Mouse (Mus musculus): ENCODE data around the gene Klc2. TPM values are rescaled to one million over a fixed set of nuclear protein-coding genes. Genes with fewer than 3 reads are reported as not detected.

Klc2 gene
- polyA plus RNA-seq, 1 experiment from 2014 or later: 85.6 TPM

DNA sequence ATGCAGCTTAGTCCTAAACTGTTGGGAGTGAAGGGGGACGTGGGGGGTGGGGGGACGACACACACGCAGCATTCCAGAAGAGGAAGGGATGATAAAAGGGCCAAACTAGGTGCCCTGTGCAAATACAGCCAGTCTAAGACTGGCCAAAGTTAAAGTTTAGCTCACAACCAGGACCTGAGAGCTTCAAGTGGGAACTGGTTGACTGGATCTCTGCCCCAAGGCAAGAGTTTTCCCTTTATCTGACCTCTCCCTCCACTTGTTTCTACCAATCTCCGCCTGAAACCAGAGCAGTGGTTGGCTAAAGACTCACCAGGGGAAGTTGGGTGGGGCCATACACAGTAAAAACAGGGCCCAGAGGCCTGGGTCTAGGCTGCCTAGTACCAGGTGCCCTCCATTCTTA, 9.7 kb downstream of the Klc2 start:
- Histone ChIP-seq H3K36me3 (ENCODE audit: control insufficient read depth, insufficient read depth, low read length) (peaks cover 57% of the 10 kb centered on the region), H3K4me3 (ENCODE audit: low read length) (no peak overlapping the region), H3K4me1 (ENCODE audit: control insufficient read depth, insufficient read depth, low read depth, low read length) (peaks cover 8% of the 10 kb centered on the region), H3K27ac (ENCODE audit: low read depth, low read length) (no peak overlapping the region; the same call in 1 of the 2 replicates), H3K27me3 (replicated peaks; ENCODE audit: control insufficient read depth, insufficient read depth, low read length) (no peaks in the 10 kb centered on the region), H3K9me3 (ENCODE audit: control insufficient read depth, low read length) (no peaks in the 10 kb centered on the region), H3K9ac (ENCODE audit: low read depth, low read length) (no peak overlapping the region), H3K4me2 (ENCODE audit: low read length) (no peak overlapping the region)
- no peak for ATAC-seq
- WGBS: 73% methylated on average over 4 of the region's 4 CpGs

DNA sequence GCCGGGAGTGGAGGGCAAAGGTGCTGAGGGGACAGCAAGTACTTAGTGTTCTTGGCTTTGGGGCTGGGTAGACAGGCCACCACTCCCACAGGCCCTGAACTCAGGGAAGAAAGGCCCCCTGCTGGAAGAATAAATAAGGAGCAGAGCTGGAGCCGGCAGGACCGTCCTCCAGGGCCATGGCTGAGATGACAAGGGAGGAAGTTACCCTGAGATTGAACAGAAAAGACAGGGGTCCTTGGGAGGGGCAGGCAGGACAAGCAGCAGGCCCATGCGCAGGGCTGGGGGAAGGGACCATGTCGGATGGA, 10.1 kb downstream of the Klc2 start:
- Histone ChIP-seq H3K27ac (ENCODE audit: low read depth, low read length) (no peak overlapping the region; the same call in 1 of the 2 replicates), H3K27me3 (replicated peaks; ENCODE audit: control insufficient read depth, insufficient read depth, low read length) (no peaks in the 10 kb centered on the region), H3K4me3 (ENCODE audit: low read length) (no peak overlapping the region), H3K36me3 (ENCODE audit: control insufficient read depth, insufficient read depth, low read length) (peaks cover 61% of the 10 kb centered on the region), H3K9ac (ENCODE audit: low read depth, low read length) (no peak overlapping the region), H3K4me2 (ENCODE audit: low read length) (no peak overlapping the region), H3K4me1 (ENCODE audit: control insufficient read depth, insufficient read depth, low read depth, low read length) (peaks cover 8% of the 10 kb centered on the region), H3K9me3 (ENCODE audit: control insufficient read depth, low read length) (no peaks in the 10 kb centered on the region)
- 32% methylated on average over 5 of the region's 5 CpGs for WGBS
- no peak for ATAC-seq

DNA sequence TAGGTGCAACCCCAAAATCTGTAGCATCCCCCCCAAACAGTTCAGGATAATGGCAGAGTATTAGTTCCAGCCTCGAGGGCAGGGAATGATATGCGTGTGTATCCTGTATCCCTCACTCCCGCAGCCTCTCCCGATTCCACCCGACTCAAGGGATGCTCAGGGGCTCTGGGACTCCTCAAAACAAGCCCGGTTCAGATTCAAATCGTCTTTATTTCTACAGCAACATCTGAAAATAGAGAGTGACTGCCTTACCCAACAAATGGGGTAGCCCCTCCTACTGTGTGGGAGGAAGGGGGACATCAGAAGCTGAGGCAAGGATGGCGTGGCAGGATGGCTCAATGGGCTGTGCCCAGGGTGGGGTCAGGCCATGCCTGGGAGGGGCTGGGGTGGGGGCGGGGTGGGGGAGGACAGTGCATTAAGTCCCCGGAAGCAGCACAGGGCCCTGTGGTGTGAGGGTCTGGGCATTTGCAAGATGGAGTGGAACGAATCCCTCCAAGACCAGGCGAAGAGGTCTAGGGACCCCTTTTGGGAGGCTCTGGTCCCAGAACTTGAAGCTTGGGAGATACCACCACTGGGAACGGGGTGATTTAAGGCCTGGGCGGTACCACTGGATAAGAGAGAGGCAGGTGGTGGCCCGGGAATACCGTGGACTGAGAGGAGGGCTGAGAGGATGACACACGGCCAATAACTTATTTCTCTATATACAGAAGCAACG, 10.6 kb downstream of the Klc2 start:
- WGBS: 74% methylated on average over 18 of the region's 18 CpGs
- Histone ChIP-seq H3K36me3 (ENCODE audit: control insufficient read depth, insufficient read depth, low read length) (peaks cover 62% of the 10 kb centered on the region), H3K4me3 (ENCODE audit: low read length) (no peak overlapping the region), H3K4me2 (ENCODE audit: low read length) (no peak overlapping the region), H3K9ac (ENCODE audit: low read depth, low read length) (no peak overlapping the region), H3K9me3 (ENCODE audit: control insufficient read depth, low read length) (no peaks in the 10 kb centered on the region), H3K4me1 (ENCODE audit: control insufficient read depth, insufficient read depth, low read depth, low read length) (peaks cover 8% of the 10 kb centered on the region), H3K27ac (ENCODE audit: low read depth, low read length) (no peak overlapping the region), H3K27me3 (replicated peaks; ENCODE audit: control insufficient read depth, insufficient read depth, low read length) (no peaks in the 10 kb centered on the region)
- 0 out of 2 replicates have a peak, but pooled peaks have one; percentile 5 for ATAC-seq

DNA sequence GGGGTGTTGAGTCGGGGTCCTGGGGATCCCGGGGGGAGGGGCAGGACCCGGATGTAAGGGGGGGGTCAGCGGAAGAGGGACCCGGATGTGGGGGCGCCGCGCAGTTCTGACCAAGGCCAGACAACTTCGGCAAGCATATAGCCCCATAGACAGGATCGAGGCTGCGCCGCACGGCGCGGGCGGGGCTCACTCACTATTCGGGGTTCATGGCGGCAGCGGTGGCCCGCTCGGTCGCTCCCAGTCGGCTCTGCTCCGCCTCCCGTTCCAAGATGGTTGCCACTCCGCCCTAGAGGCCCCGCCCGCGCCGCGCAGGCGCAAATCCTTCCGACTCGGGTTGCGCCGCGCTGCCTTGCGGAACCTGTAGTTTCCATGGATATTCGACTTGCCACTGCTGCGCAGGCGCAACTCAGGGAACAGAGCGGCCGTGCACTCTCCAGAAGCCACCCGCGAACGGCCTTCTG, 11.6 kb downstream of the Klc2 start, which contains the start of gene Rab1b:
Gene Rab1b, minus strand, starts transcription at position 342 of the 461 bp plus-strand sequence.
- H3K4me1 ChIP-seq (ENCODE audit: control insufficient read depth, insufficient read depth, low read depth, low read length): peaks cover 8% of the 10 kb centered on the region
- H3K4me2 ChIP-seq (ENCODE audit: low read length): peak within 1 kb of the TSS; percentile 95
- H3K4me3 ChIP-seq (ENCODE audit: low read length): peak within 1 kb of the TSS; percentile 74
- H3K9ac ChIP-seq (ENCODE audit: low read depth, low read length): peak within 1 kb of the TSS; percentile 96
- H3K36me3 ChIP-seq (ENCODE audit: control insufficient read depth, insufficient read depth, low read length): peaks cover 57% of the 10 kb centered on the region
- peak within 1 kb of the TSS; percentile 98 for H3K27ac ChIP-seq (ENCODE audit: low read depth, low read length)
- WGBS: under 1% methylated on average over 42 of the region's 46 CpGs
- ATAC-seq: peak; percentile 94
- no peaks in the 10 kb centered on the region for H3K9me3 ChIP-seq (ENCODE audit: control insufficient read depth, low read length)
- H3K27me3 ChIP-seq (replicated peaks; ENCODE audit: control insufficient read depth, insufficient read depth, low read length): no peaks in the 10 kb centered on the region

DNA sequence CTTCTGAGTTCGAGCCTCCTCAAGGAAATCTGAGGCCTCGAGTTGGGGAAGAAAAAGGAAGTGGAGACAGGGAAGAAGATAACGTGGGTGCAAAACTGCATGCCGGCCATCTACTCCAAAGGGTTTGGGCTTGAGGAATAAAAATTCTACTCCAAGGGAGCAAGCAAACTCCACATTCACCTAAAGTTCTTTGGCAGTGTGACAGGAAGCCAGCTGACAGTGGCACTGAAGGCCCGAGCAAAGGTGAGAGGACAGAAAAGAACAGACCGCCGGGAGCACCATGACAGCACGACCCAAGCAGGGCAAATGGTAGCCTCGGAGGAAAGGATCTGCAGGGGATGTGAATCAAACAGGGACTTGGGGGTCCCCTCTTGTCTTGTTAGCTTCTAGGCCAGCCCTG, 12.3 kb downstream of the Klc2 start:
- Histone ChIP-seq H3K9me3 (ENCODE audit: control insufficient read depth, low read length) (no peaks in the 10 kb centered on the region), H3K4me3 (ENCODE audit: low read length) (peak overlapping the region; percentile 74), H3K4me1 (ENCODE audit: control insufficient read depth, insufficient read depth, low read depth, low read length) (peaks cover 8% of the 10 kb centered on the region), H3K9ac (ENCODE audit: low read depth, low read length) (peak overlapping the region; percentile 96), H3K27me3 (replicated peaks; ENCODE audit: control insufficient read depth, insufficient read depth, low read length) (no peaks in the 10 kb centered on the region), H3K36me3 (ENCODE audit: control insufficient read depth, insufficient read depth, low read length) (peaks cover 50% of the 10 kb centered on the region), H3K27ac (ENCODE audit: low read depth, low read length) (peak overlapping the region; percentile 98), H3K4me2 (ENCODE audit: low read length) (peak overlapping the region; percentile 95)
- ATAC-seq: no peak
- 19% methylated on average over 9 of the region's 9 CpGs for WGBS

- peak; percentile 70 for ATAC-seq
- Histone ChIP-seq H3K4me2 (ENCODE audit: low read length) (peak within 1 kb of the TSS; percentile 78), H3K9me3 (ENCODE audit: control insufficient read depth, low read length) (no peaks in the 10 kb centered on the region), H3K36me3 (ENCODE audit: control insufficient read depth, insufficient read depth, low read length) (peaks cover 16% of the 10 kb centered on the region), H3K4me1 (ENCODE audit: control insufficient read depth, insufficient read depth, low read depth, low read length) (peaks cover 47% of the 10 kb centered on the region), H3K4me3 (ENCODE audit: low read length) (peak within 1 kb of the TSS; percentile 73), H3K27ac (ENCODE audit: low read depth, low read length) (peak within 1 kb of the TSS; percentile 92), H3K27me3 (replicated peaks; ENCODE audit: control insufficient read depth, insufficient read depth, low read length) (no peaks in the 10 kb centered on the region), H3K9ac (ENCODE audit: low read depth, low read length) (peak within 1 kb of the TSS; percentile 92)
- 2% methylated on average over 17 of the region's 48 CpGs for WGBS
Observed at GRCm38 (mm10) chr19:5098363-5099143, 19.8 kb downstream of the Klc2 start, which contains the start of gene Cnih2. Gene Cnih2, minus strand, starts transcription at chr19:5098521.

DNA sequence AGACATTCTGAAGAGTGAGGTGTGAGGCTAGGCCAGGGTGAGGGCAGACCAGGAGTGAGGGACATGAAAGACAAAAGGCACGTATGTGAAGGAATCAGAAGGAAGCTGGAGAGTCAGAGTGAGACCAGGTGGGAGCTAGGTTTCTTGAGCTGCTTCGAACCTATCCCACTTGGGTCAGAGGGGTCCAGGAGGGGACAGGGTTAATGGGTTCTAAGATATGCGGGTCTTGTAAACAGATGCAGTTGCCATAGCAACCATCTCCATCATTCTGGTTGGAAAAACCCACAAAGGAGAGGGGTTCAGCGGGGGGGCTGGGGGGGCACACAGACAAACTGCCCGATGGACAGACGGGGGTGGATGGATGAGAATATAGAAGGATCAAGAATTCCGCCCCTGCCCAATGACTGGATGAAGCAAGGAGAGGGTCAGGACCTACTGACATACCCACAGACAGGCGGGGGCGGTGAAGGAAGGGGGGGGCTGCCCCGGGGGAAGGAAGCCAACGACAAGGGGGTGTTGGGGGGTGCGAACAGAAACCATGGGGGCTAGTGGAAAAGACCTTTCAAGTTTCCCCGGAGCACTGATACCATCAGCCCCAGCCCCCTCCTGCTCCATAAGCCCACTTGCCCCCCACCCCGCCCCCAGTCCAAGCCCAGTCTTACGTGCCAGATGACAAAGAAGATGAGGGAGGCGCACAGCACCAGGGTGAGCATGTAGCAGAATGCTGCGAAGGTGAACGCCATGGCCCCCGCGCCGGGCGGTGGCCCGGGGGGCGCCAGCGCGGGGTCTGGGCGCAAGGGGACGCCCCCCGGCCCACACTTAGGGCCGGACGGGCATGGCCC, 20.6 kb downstream of the Klc2 start:
- H3K4me1 ChIP-seq (ENCODE audit: control insufficient read depth, insufficient read depth, low read depth, low read length): peaks cover 49% of the 10 kb centered on the region
- peak overlapping the region; percentile 73 for H3K4me3 ChIP-seq (ENCODE audit: low read length)
- H3K9me3 ChIP-seq (ENCODE audit: control insufficient read depth, low read length): no peaks in the 10 kb centered on the region
- peak; percentile 22 for ATAC-seq
- H3K27ac ChIP-seq (ENCODE audit: low read depth, low read length): peak overlapping the region; percentile 92
- WGBS: 4% methylated on average over 30 of the region's 31 CpGs
- H3K36me3 ChIP-seq (ENCODE audit: control insufficient read depth, insufficient read depth, low read length): peaks cover 17% of the 10 kb centered on the region
- no peaks in the 10 kb centered on the region for H3K27me3 ChIP-seq (replicated peaks; ENCODE audit: control insufficient read depth, insufficient read depth, low read length)
- peak overlapping the region; percentile 92 for H3K9ac ChIP-seq (ENCODE audit: low read depth, low read length)
- H3K4me2 ChIP-seq (ENCODE audit: low read length): peak overlapping the region; percentile 78

DNA sequence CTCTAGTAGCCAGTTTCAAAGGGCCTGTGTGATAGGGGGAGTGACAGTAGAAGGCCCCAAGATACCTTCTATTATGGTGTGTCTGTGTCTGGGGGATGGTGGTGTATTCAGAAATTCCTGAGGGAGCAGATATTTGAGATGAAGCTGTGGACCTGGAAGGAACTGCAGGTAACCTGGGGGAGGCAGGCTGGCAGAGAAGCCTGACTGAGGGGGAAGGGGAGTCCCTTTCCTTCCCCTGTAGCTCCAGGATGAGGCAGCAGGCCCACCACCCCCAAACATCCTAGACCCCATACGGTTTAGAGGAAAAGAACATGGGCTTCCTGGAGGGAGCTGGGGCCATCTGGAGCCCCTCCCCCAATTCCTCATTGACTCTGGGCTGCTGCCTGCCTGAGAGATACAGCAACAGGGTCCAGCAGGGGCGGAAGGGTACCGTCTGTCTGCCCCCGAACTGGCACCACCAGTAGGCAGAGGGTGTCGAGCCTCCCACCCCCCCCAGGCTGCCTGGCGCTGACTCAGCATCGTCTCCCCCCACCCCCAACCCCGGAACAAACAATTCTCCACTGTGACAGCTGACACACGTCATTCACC, 22.4 kb downstream of the Klc2 start:
- Histone ChIP-seq H3K4me3 (ENCODE audit: low read length) (peak overlapping the region; percentile 73), H3K9ac (ENCODE audit: low read depth, low read length) (peak overlapping the region; percentile 92; the same call in 1 of the 2 replicates), H3K27me3 (replicated peaks; ENCODE audit: control insufficient read depth, insufficient read depth, low read length) (no peaks in the 10 kb centered on the region), H3K4me1 (ENCODE audit: control insufficient read depth, insufficient read depth, low read depth, low read length) (peaks cover 49% of the 10 kb centered on the region), H3K9me3 (ENCODE audit: control insufficient read depth, low read length) (no peaks in the 10 kb centered on the region), H3K4me2 (ENCODE audit: low read length) (peak overlapping the region; percentile 78), H3K27ac (ENCODE audit: low read depth, low read length) (peak overlapping the region; percentile 9; the same call in 1 of the 2 replicates), H3K36me3 (ENCODE audit: control insufficient read depth, insufficient read depth, low read length) (peaks cover 26% of the 10 kb centered on the region)
- 7% methylated on average over 8 of the region's 9 CpGs for WGBS
- ATAC-seq: no peak
